Comparison of ENCODE assay signal across 8 mouse cellular contexts in the genomic region with DNA sequence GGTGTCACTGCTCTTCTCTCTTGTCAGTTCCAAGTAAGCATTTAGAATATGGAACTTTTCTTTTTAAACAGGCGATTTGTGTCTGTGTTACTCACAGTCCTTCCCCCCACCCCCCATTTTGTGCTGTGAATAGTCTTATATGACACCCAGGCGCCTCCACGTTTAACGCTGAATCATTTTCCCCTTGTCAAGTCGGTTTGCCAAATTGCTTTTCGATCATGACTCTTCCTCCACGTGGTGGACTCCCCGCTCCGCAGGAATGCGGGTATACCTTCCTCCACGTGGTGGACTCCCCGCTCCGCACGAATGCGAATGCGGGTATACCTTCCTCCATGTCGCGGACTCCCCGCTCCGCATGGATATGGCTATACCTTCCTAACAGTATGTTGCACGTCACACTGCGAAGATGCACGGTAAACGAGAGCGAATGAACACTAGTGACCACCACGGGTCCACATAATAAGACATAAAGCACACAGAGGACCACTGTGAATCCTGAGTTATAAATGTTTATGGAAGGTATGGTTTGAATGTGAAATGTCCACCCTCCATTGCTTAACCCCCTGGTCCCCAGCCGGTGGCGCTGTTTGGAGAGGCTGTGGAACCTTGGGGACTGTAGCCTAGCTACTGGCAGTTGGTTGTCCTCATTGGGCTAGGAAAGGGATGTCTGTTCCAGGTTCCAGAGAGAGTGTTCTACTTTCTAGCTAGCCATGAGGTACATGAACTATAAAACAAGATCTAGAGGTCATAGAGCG.
DNase-seq lines count a peak whose midpoint lies in the region; TF ChIP-seq lines count a peak whose summit lies in the region.

No protein-coding gene starts in this region.

- no peak for DNase-seq in gastrocnemius, adult 2 months
- no peak for DNase-seq in gastrocnemius, postnatal 10 days
- DNase-seq in right cerebral cortex, adult 18-20 months, result peak; percentile 58
- DNase-seq in right cerebral cortex, postnatal 36 days (ENCODE audit: low spot score in 2 of 2), result no peak
- DNase-seq in limb, embryonic 10.5 days (ENCODE audit: low spot score), result no peak
- DNase-seq in telencephalon, adult 2 months (ENCODE audit: low read depth, low spot score), result peak; percentile 42
- no peak for DNase-seq in thymus, postnatal 14 days
- DNase-seq in thymus, postnatal 0 days (ENCODE audit: low spot score), result no peak

- TF ChIP-seq CTCF in gastrocnemius, adult 2 months (IDR thresholded peaks at IDR 0.05), result peak; percentile 35; the same call in 1 of the 2 replicates

- no peaks in the 10 kb centered on the region for H3K4me1 ChIP-seq in limb, embryonic 10.5 days

- H3K27me3 ChIP-seq in limb, embryonic 10.5 days (ENCODE audit: low read depth, poor library complexity, severe bottlenecking), result peaks cover 18% of the 10 kb centered on the region; the same call in 1 of the 2 replicates

- H3K9me3 ChIP-seq in limb, embryonic 10.5 days (replicated peaks), result no peaks in the 10 kb centered on the region

- no peak overlapping the region for H3K27ac ChIP-seq in gastrocnemius, adult 2 months
- H3K27ac ChIP-seq in limb, embryonic 10.5 days, result no peak overlapping the region

- no peaks in the 10 kb centered on the region for H3K36me3 ChIP-seq in limb, embryonic 10.5 days

- intact Hi-C loops in gastrocnemius, adult 2 months (cut with DNase I), result loop anchor here (5.0 to 10.0 kb wide), 3 partner anchors 72 to 230 kb away; a partner anchor contains a TSS

- H3K4me3 ChIP-seq in gastrocnemius, adult 2 months, result peak overlapping the region; percentile 40
- H3K4me3 ChIP-seq in limb, embryonic 10.5 days, result peak overlapping the region; percentile 12; the same call in 1 of the 2 replicates

- WGBS in limb, embryonic 10.5 days, result 60% methylated on average over 29 of the region's 29 CpGs

Comparison
In these comparisons a context has a peak if more than half of its experiments do, and no peak if none do; other contexts are left out.
1. DNase-seq: peak in right cerebral cortex, adult 18-20 months (single experiment) and telencephalon, adult 2 months (single experiment); none in gastrocnemius, adult 2 months (single experiment), gastrocnemius, postnatal 10 days (single experiment), right cerebral cortex, postnatal 36 days (0 of 2), limb, embryonic 10.5 days (single experiment), thymus, postnatal 14 days (single experiment) and thymus, postnatal 0 days (single experiment).